Mouse (Mus musculus): Measurements from ENCODE around the gene Phtf2.

Phtf2 gene

GRCm38 (mm10) chr5:20880797-20881775, 838 bp downstream of the Phtf2 start:
- ChIA-PET POLR2A (interaction anchor here in 3 of 4 experiments (0.7 to 3.8 kb wide), 31 partner anchors 8 to 765 kb away, joined by 3 to 24 read pairs (median 4); partner anchors contain the start of genes Armc10 (in 1 of the 3) and Fbxl13 (in 1 of the 3)), CTCF (interaction anchor here in 1 of 4 experiments (0.8 kb wide), 1 partner anchor 87 kb away, joined by 3 read pairs; no protein-coding TSS in a partner anchor)

GRCm38 (mm10) chr5:20880386-20880785, 1.5 kb downstream of the Phtf2 start:
- CTCF ChIA-PET, result interaction anchor here in 1 of 4 experiments (0.7 kb wide), 1 partner anchor 282 kb away, joined by 3 read pairs; no protein-coding TSS in a partner anchor
- POLR2A ChIA-PET, result interaction anchor here (0.6 to 3.8 kb wide), 9 partner anchors 8 to 145 kb away, joined by 3 to 24 read pairs (median 4); no protein-coding TSS in a partner anchor

GRCm38 (mm10) chr5:20876934-20877426, 4.9 kb downstream of the Phtf2 start:
- POLR2A ChIA-PET, result interaction anchor here in 2 of 4 experiments (0.9 to 1.5 kb wide), 5 partner anchors 14 to 178 kb away, joined by 3 to 4 read pairs (median 3); partner anchors contain the start of gene Ptpn12 (in 1 of the 2)
- CTCF ChIA-PET, result no interaction called here

GRCm38 (mm10) chr5:20873146-20873545, 8.8 kb downstream of the Phtf2 start:
- POLR2A ChIA-PET, result interaction anchor here in 3 of 4 experiments (0.5 to 1.7 kb wide), 5 partner anchors 9 to 91 kb away, joined by 3 to 4 read pairs (median 4); partner anchors contain the start of genes Phtf2 (in 1 of the 3) and Tmem60 (in 1 of the 3)
- CTCF ChIA-PET, result interaction anchor here in 1 of 4 experiments (0.7 kb wide), 1 partner anchor 106 kb away, joined by 3 read pairs; no protein-coding TSS in a partner anchor

GRCm38 (mm10) chr5:20865193-20865755, 16.6 kb downstream of the Phtf2 start:
- ChIA-PET POLR2A (interaction anchor here in 1 of 4 experiments (5.7 kb wide), 1 partner anchor 16 kb away, joined by 24 read pairs; the partner anchor contains the start of genes Phtf2 and Tmem60), CTCF (no interaction called here)

- CTCF ChIA-PET, result no interaction called here
- POLR2A ChIA-PET, result interaction anchor here in 1 of 4 experiments (0.8 to 5.7 kb wide), 2 partner anchors 17 to 23 kb away, joined by 3 to 24 read pairs; partner anchors contain the start of genes Phtf2 and Tmem60
Measured at GRCm38 (mm10) chr5:20864216-20864969, 17.5 kb downstream of the Phtf2 start.

- POLR2A ChIA-PET, result interaction anchor here in 1 of 4 experiments (1.1 to 5.7 kb wide), 2 partner anchors 10 to 20 kb away, joined by 4 to 24 read pairs; partner anchors contain the start of genes Phtf2 and Tmem60
- CTCF ChIA-PET, result no interaction called here
Measured at GRCm38 (mm10) chr5:20861901-20862300, 20.0 kb downstream of the Phtf2 start.

GRCm38 (mm10) chr5:20860565-20860964, 21.4 kb downstream of the Phtf2 start:
- ChIA-PET POLR2A (interaction anchor here in 2 of 4 experiments (1.0 to 1.6 kb wide), 4 partner anchors 10 to 23 kb away, joined by 3 to 4 read pairs (median 4); no protein-coding TSS in a partner anchor), CTCF (interaction anchor here in 1 of 4 experiments (0.6 kb wide), 1 partner anchor 118 kb away, joined by 3 read pairs; no protein-coding TSS in a partner anchor)

GRCm38 (mm10) chr5:20858404-20858803, 23.5 kb downstream of the Phtf2 start:
- ChIA-PET POLR2A (interaction anchor here in 1 of 4 experiments (0.9 kb wide), 1 partner anchor 14 kb away, joined by 3 read pairs; no protein-coding TSS in a partner anchor), CTCF (interaction anchor here in 1 of 4 experiments (0.6 kb wide), 1 partner anchor 10 kb away, joined by 4 read pairs; no protein-coding TSS in a partner anchor)

GRCm38 (mm10) chr5:20855066-20855465, 26.9 kb downstream of the Phtf2 start:
- POLR2A ChIA-PET, result interaction anchor here in 2 of 4 experiments (0.7 to 1.1 kb wide), 2 partner anchors 8 to 27 kb away, joined by 4 read pairs; partner anchors contain the start of genes Phtf2 (in 1 of the 2) and Tmem60 (in 1 of the 2)
- CTCF ChIA-PET, result interaction anchor here in 1 of 4 experiments (0.7 kb wide), 1 partner anchor 389 kb away, joined by 5 read pairs; no protein-coding TSS in a partner anchor

GRCm38 (mm10) chr5:20847010-20847409, 34.9 kb downstream of the Phtf2 start:
- ChIA-PET POLR2A (no interaction called here), CTCF (interaction anchor here in 1 of 4 experiments (0.6 kb wide), 1 partner anchor 68 kb away, joined by 5 read pairs; no protein-coding TSS in a partner anchor)

GRCm38 (mm10) chr5:20843816-20844215, 38.1 kb downstream of the Phtf2 start:
- CTCF ChIA-PET, result no interaction called here
- POLR2A ChIA-PET, result interaction anchor here in 1 of 4 experiments (0.7 to 1.7 kb wide), 4 partner anchors 28 to 40 kb away, joined by 3 to 6 read pairs (median 4); no protein-coding TSS in a partner anchor

- ChIA-PET CTCF (no interaction called here), POLR2A (interaction anchor here in 1 of 4 experiments (0.8 to 1.7 kb wide), 2 partner anchors 28 to 32 kb away, joined by 4 read pairs; no protein-coding TSS in a partner anchor)
Measured at GRCm38 (mm10) chr5:20843405-20843804, 38.5 kb downstream of the Phtf2 start.

- POLR2A ChIA-PET, result interaction anchor here in 2 of 4 experiments (1.4 to 1.6 kb wide), 2 partner anchors 24 to 115 kb away, joined by 4 read pairs; no protein-coding TSS in a partner anchor
- CTCF ChIA-PET, result no interaction called here
Measured at GRCm38 (mm10) chr5:20837082-20837481, 44.8 kb downstream of the Phtf2 start.

- POLR2A ChIA-PET, result interaction anchor here in 1 of 4 experiments (1.0 kb wide), 1 partner anchor 12 kb away, joined by 3 read pairs; no protein-coding TSS in a partner anchor
- CTCF ChIA-PET, result interaction anchor here in 1 of 4 experiments (0.6 kb wide), 1 partner anchor 198 kb away, joined by 3 read pairs; no protein-coding TSS in a partner anchor
Measured at GRCm38 (mm10) chr5:20834399-20834798, 47.5 kb downstream of the Phtf2 start.

GRCm38 (mm10) chr5:20831433-20831832, 50.5 kb downstream of the Phtf2 start:
- POLR2A ChIA-PET, result interaction anchor here in 2 of 4 experiments (0.9 to 4.0 kb wide), 4 partner anchors 9 to 51 kb away, joined by 3 to 13 read pairs (median 4); partner anchors contain the start of genes Phtf2 (in 1 of the 2) and Tmem60 (in 1 of the 2)
- CTCF ChIA-PET, result no interaction called here

GRCm38 (mm10) chr5:20830717-20831116, 51.2 kb downstream of the Phtf2 start:
- CTCF ChIA-PET, result no interaction called here
- POLR2A ChIA-PET, result interaction anchor here in 2 of 4 experiments (0.9 to 4.0 kb wide), 4 partner anchors 9 to 51 kb away, joined by 3 to 13 read pairs (median 4); partner anchors contain the start of genes Phtf2 (in 1 of the 2) and Tmem60 (in 1 of the 2)
